In the genomic region with DNA sequence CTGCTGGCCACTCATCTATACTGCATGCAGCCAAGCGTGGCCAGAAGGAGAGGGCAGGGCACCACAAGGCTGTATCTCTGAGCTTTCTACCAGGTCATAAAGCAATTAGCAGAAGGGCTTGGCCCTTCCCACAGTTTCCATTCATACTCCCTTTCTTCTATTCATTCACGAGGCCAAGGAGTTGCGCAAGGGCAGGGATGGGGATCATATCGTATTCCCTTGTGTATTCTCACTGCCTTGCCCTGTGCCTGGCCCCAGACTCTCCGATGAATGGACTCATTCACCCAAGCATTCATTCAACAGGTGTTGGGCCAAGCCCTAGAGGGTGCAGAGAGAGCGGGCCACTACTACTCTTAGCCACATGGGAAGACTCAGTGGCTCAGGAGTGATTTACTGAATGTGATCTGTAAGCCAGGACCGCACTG, we compare ENCODE assay signal across 11 mouse cellular contexts.
A peak's percentile ranks its signal among the peaks of the same experiment; 100 is the strongest.
DNase-seq lines count a peak whose midpoint lies in the region; ATAC-seq and TF ChIP-seq lines count a peak whose summit lies in the region.
"Had no signal": no experiment of that assay in that cellular context is flagged by ENCODE, and none has a peak within 500 bp of the region (broad histone marks: within the 10 kb centered on the region; RNA-seq: fewer than 3 reads in every experiment).

No protein-coding gene starts in this region.

- no peaks in the 10 kb centered on the region for H3K27me3 ChIP-seq in forebrain, embryonic 11.5 days (ENCODE audit: control insufficient read depth, insufficient read depth, low read length)
- no peaks in the 10 kb centered on the region for H3K27me3 ChIP-seq in forebrain, postnatal 0 days (ENCODE audit: insufficient read depth, low read length)
- no peaks in the 10 kb centered on the region for H3K27me3 ChIP-seq in lung, embryonic 14.5 days (ENCODE audit: insufficient read depth, low read length)
- no peaks in the 10 kb centered on the region for H3K27me3 ChIP-seq in embryonic facial prominence, embryonic 11.5 days (ENCODE audit: control insufficient read depth, insufficient read depth, low read length)
- H3K27me3 ChIP-seq in myocyte (ENCODE audit: control insufficient read depth, insufficient read depth, insufficient read length): no peaks in the 10 kb centered on the region
- H3K27me3 ChIP-seq: heart, embryonic 15.5 days had no signal

- H3K4me1 ChIP-seq in forebrain, embryonic 11.5 days (replicated peaks; ENCODE audit: control insufficient read depth, insufficient read depth, low read length): peaks cover 31% of the 10 kb centered on the region
- 0 out of 2 replicates have a peak, but pooled peaks cover 7% of the 10 kb centered on the region for H3K4me1 ChIP-seq in forebrain, postnatal 0 days (ENCODE audit: insufficient read depth)
- peaks cover 23% of the 10 kb centered on the region for H3K4me1 ChIP-seq in lung, embryonic 14.5 days (ENCODE audit: insufficient read depth)
- peaks cover 3% of the 10 kb centered on the region; the same call in 1 of the 2 replicates for H3K4me1 ChIP-seq in lung, adult 2 months (ENCODE audit: control insufficient read depth, insufficient read depth, low read length)
- H3K4me1 ChIP-seq in embryonic facial prominence, embryonic 11.5 days (ENCODE audit: control insufficient read depth, insufficient read depth, low read length): peaks cover 5% of the 10 kb centered on the region; the same call in 1 of the 2 replicates

- no peak for TF ChIP-seq POLR2A in lung, adult 2 months (IDR thresholded peaks at IDR 0.05; ENCODE audit: borderline replicate concordance, extremely low read depth, low read depth, low read length)
- TF ChIP-seq POLR2A in myocyte (IDR thresholded peaks at IDR 0.05; ENCODE audit: insufficient read length, low read depth): no peak

- no peak overlapping the region for H3ac ChIP-seq in myocyte (ENCODE audit: control insufficient read depth, insufficient read length)

- no peak overlapping the region for H3K9ac ChIP-seq in forebrain, embryonic 11.5 days (ENCODE audit: low read length)
- no peak overlapping the region for H3K9ac ChIP-seq in forebrain, postnatal 0 days
- H3K9ac ChIP-seq in lung, embryonic 14.5 days: no peak overlapping the region
- no peak overlapping the region for H3K9ac ChIP-seq in embryonic facial prominence, embryonic 11.5 days (replicated peaks; ENCODE audit: low read length)
- H3K9ac ChIP-seq: heart, embryonic 15.5 days had no signal

- H3K4me3 ChIP-seq in forebrain, embryonic 11.5 days (ENCODE audit: low read depth, low read length): no peak overlapping the region
- no peak overlapping the region for H3K4me3 ChIP-seq in forebrain, postnatal 0 days (ENCODE audit: low read depth, low read length)
- no peak overlapping the region for H3K4me3 ChIP-seq in lung, embryonic 14.5 days (ENCODE audit: low read depth, low read length)
- H3K4me3 ChIP-seq in lung, adult 2 months (replicated peaks; ENCODE audit: extremely low read depth, low read depth, low read length): no peak overlapping the region
- H3K4me3 ChIP-seq in embryonic facial prominence, embryonic 11.5 days (ENCODE audit: low read depth, low read length): no peak overlapping the region
- no peak overlapping the region for H3K4me3 ChIP-seq in myocyte
- H3K4me3 ChIP-seq: heart, embryonic 15.5 days had no signal

- WGBS in forebrain, embryonic 11.5 days: 23% methylated on average over 7 of the region's 7 CpGs
- WGBS in forebrain, postnatal 0 days: 43% methylated on average over 7 of the region's 7 CpGs
- WGBS in lung, embryonic 14.5 days: 66% methylated on average over 7 of the region's 7 CpGs
- WGBS in lung, adult 2 months: 65% methylated on average over 7 of the region's 7 CpGs
- WGBS in embryonic facial prominence, embryonic 11.5 days: 31% methylated on average over 7 of the region's 7 CpGs

- TF ChIP-seq CTCF in forebrain, postnatal 0 days (IDR thresholded peaks at IDR 0.05; ENCODE audit: low read depth): no peak
- no peak for TF ChIP-seq CTCF in lung, embryonic 14.5 days (IDR thresholded peaks at IDR 0.05; ENCODE audit: low read depth)
- TF ChIP-seq CTCF in lung, adult 2 months (IDR thresholded peaks at IDR 0.05; ENCODE audit: insufficient read depth, low read length): no peak

- ATAC-seq in forebrain, embryonic 11.5 days (replicated peaks; ENCODE audit: low FRiP score): peak; percentile 4; the same call in 1 of the 2 replicates
- no peak for ATAC-seq in forebrain, postnatal 0 days
- ATAC-seq in lung, embryonic 14.5 days (ENCODE audit: insufficient read depth): peak; percentile 32; the same call in 1 of the 2 replicates
- ATAC-seq in embryonic facial prominence, embryonic 11.5 days (replicated peaks; ENCODE audit: insufficient number of reproducible peaks, low FRiP score, low TSS enrichment, low read depth): peak; percentile 48

- no peaks in the 10 kb centered on the region for H3K36me3 ChIP-seq in forebrain, embryonic 11.5 days (ENCODE audit: control insufficient read depth, insufficient read depth, low read length)
- no peaks in the 10 kb centered on the region for H3K36me3 ChIP-seq in forebrain, postnatal 0 days (ENCODE audit: insufficient read depth)
- H3K36me3 ChIP-seq in lung, embryonic 14.5 days (ENCODE audit: insufficient read depth): no peaks in the 10 kb centered on the region
- H3K36me3 ChIP-seq in embryonic facial prominence, embryonic 11.5 days (replicated peaks; ENCODE audit: control insufficient read depth, insufficient read depth, low read depth, low read length): no peaks in the 10 kb centered on the region
- H3K36me3 ChIP-seq in myocyte (ENCODE audit: control insufficient read depth, insufficient read depth): no peaks in the 10 kb centered on the region
- H3K36me3 ChIP-seq: heart, embryonic 15.5 days had no signal

- H3K4me2 ChIP-seq in forebrain, embryonic 11.5 days (ENCODE audit: low read depth, low read length, severe bottlenecking): no peak overlapping the region
- no peak overlapping the region for H3K4me2 ChIP-seq in forebrain, postnatal 0 days (ENCODE audit: low read depth)
- no peak overlapping the region for H3K4me2 ChIP-seq in lung, embryonic 14.5 days
- no peak overlapping the region for H3K4me2 ChIP-seq in embryonic facial prominence, embryonic 11.5 days (ENCODE audit: low read depth, low read length)
- H3K4me2 ChIP-seq in myocyte (ENCODE audit: low read depth): no peak overlapping the region

- DNase-seq in forebrain, embryonic 11.5 days (ENCODE audit: low spot score): no peak
- DNase-seq in forebrain, postnatal 0 days: no peak
- peak; percentile 59 for DNase-seq in lung, embryonic 14.5 days
- no peak for DNase-seq in lung, adult 2 months
- no peak for DNase-seq in embryonic facial prominence, embryonic 11.5 days (ENCODE audit: low spot score)
- no peak for DNase-seq in cerebellum, postnatal 14 days
- DNase-seq in layer of hippocampus, adult 9-10 months (ENCODE audit: low spot score): no peak
- DNase-seq: adrenal gland, adult 8-10 months had no signal

- H3K79me2 ChIP-seq in myocyte (ENCODE audit: control insufficient read depth, insufficient read depth): no peaks in the 10 kb centered on the region

- no peak overlapping the region for H3K27ac ChIP-seq in forebrain, embryonic 11.5 days (ENCODE audit: low read depth, low read length)
- no peak overlapping the region for H3K27ac ChIP-seq in forebrain, postnatal 0 days (ENCODE audit: low read depth, low read length)
- H3K27ac ChIP-seq in lung, embryonic 14.5 days (ENCODE audit: low read depth): 0 out of 2 replicates have a peak overlapping the region, but pooled peaks have one; percentile 39
- H3K27ac ChIP-seq in embryonic facial prominence, embryonic 11.5 days (replicated peaks; ENCODE audit: low read depth, low read length): no peak overlapping the region
- H3K27ac ChIP-seq: macrophage had no signal

- no peaks in the 10 kb centered on the region for H3K9me3 ChIP-seq in forebrain, embryonic 11.5 days (ENCODE audit: control insufficient read depth, low read length)
- no peaks in the 10 kb centered on the region for H3K9me3 ChIP-seq in forebrain, postnatal 0 days (ENCODE audit: low read length)
- no peaks in the 10 kb centered on the region for H3K9me3 ChIP-seq in lung, embryonic 14.5 days (ENCODE audit: low read depth, low read length)
- no peaks in the 10 kb centered on the region for H3K9me3 ChIP-seq in embryonic facial prominence, embryonic 11.5 days (replicated peaks; ENCODE audit: control insufficient read depth, low read length)
- H3K9me3 ChIP-seq: heart, embryonic 15.5 days had no signal

TF ChIP-seq in myocyte, 11 proteins besides CTCF, POLR2A, EP300 and RAD21:
- TF ChIP-seq CEBPB (IDR thresholded peaks at IDR 0.05; ENCODE audit: insufficient read depth, poor library complexity, severe bottlenecking): peak; percentile 100
- TF ChIP-seq USF1 (IDR thresholded peaks at IDR 0.05; ENCODE audit: low read depth): no peak
- peak in 2 of 3 experiments; percentile 63 for TF ChIP-seq MYOD1 (IDR thresholded peaks at IDR 0.05; ENCODE audit: control insufficient read depth in 1 of 3, insufficient read length in 2 of 3, low read depth in 2 of 3)
- no peak for TF ChIP-seq SRF (IDR thresholded peaks at IDR 0.05; ENCODE audit: control insufficient read depth, insufficient read length, low read depth)
- no peak for TF ChIP-seq TCF12 (IDR thresholded peaks at IDR 0.05; ENCODE audit: insufficient read depth, poor library complexity, severe bottlenecking)
- TF ChIP-seq POLR2AphosphoS2 (IDR thresholded peaks at IDR 0.05; ENCODE audit: insufficient read length, low read depth): no peak
- no peak for TF ChIP-seq E2F4 (IDR thresholded peaks at IDR 0.05; ENCODE audit: insufficient read depth)
- no peak for TF ChIP-seq MAX (IDR thresholded peaks at IDR 0.05; ENCODE audit: low read depth)
- TF ChIP-seq REST (IDR thresholded peaks at IDR 0.05; ENCODE audit: insufficient read depth, insufficient read length): no peak
- peak in 1 of 3 experiments; percentile 55 for TF ChIP-seq MYOG (IDR thresholded peaks at IDR 0.05; ENCODE audit: control insufficient read depth in 1 of 3, insufficient read depth in 1 of 3, insufficient read length in 2 of 3, low read depth in 2 of 3)
- peak; percentile 10 for TF ChIP-seq TCF3 (IDR thresholded peaks at IDR 0.05; ENCODE audit: insufficient read length, low read depth)
